Mouse (Mus musculus): ENCODE data around the gene Yap1. TPM values are rescaled to one million over a fixed set of nuclear protein-coding genes. Genes with fewer than 3 reads are reported as not detected.

The Yap1 gene
- total and polyA plus RNA-seq, 2 experiments from 2014 or later, result 4.1 to 15.8 TPM

DNA sequence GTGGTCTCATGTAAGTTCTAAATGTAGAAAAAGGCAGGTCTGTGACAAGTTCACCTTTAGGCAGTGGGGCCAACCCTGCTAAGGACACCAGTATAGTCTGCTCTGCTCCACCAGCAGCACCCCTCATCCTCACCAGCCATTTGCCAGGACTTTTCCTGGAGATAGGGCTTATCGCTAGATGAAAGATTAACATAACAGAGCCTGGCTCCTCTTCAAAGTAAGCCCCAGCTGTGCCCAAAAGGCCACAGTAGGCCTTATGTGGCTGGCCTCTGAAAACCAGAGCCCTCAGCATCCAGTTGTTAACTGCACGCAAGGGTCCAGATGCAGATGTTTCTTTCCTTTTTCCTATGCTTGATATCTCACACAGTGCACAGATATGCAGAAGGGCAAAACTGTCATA is 45.1 kb downstream of the Yap1 start:
- H3K9me3 ChIP-seq (ENCODE audit: low read length), result no peaks in the 10 kb centered on the region
- 74% methylated on average over 2 of the region's 2 CpGs for WGBS
- DNase-seq (ENCODE audit: low spot score) (no peak), ATAC-seq (ENCODE audit: low FRiP score) (no peak)
- no peak overlapping the region for H3K4me3 ChIP-seq (ENCODE audit: low read depth, low read length)
- H3K27ac ChIP-seq (ENCODE audit: low read depth, low read length), result no peak overlapping the region
- TF ChIP-seq CTCF (IDR thresholded peaks at IDR 0.05), result no peak
- H3K9ac ChIP-seq (replicated peaks; ENCODE audit: low read length, poor library complexity, severe bottlenecking), result no peak overlapping the region
- no peak overlapping the region for H3K4me2 ChIP-seq (ENCODE audit: low read depth, low read length, poor library complexity, severe bottlenecking)
- no peaks in the 10 kb centered on the region for H3K4me1 ChIP-seq (ENCODE audit: insufficient read depth, low read length)
- no peaks in the 10 kb centered on the region for H3K36me3 ChIP-seq (ENCODE audit: insufficient read depth, low read length)
- H3K27me3 ChIP-seq (ENCODE audit: insufficient read depth, low read length), result no peaks in the 10 kb centered on the region

DNA sequence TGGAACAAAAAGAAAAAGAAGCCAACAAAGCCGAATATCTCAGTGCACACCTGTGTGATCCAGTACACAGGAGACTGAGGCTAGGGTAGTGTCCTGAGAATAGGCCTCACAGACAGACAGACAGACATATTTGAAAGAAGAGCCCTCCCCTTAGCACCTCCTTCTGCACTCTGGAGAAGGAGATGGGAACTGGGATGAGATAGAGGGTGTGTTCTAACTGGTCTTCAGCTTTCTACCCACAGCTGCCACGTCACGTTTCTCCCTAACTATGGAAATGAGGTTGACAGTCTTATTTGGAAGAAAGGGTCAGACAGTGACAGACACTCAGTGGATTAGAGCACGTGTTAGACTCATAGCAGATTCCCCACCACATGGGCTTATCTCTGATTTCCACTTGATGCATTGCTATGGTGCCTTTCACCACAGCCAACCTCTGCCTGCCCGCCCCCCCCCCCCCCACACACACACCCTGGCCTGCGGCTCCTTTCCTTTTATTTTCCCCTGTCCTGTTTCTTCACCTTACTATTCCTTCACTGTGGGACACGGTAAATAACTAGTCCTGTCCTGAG is 46.3 kb downstream of the Yap1 start:
- no peak for DNase-seq (ENCODE audit: low spot score)
- H3K9me3 ChIP-seq (ENCODE audit: low read length), result no peaks in the 10 kb centered on the region
- 0 out of 2 replicates have a peak, but pooled peaks have one; percentile 25 for ATAC-seq (ENCODE audit: low FRiP score)
- no peak for TF ChIP-seq CTCF (IDR thresholded peaks at IDR 0.05)
- no peaks in the 10 kb centered on the region for H3K4me1 ChIP-seq (ENCODE audit: insufficient read depth, low read length)
- H3K9ac ChIP-seq (replicated peaks; ENCODE audit: low read length, poor library complexity, severe bottlenecking), result no peak overlapping the region
- H3K4me3 ChIP-seq (ENCODE audit: low read depth, low read length), result no peak overlapping the region
- WGBS, result 49% methylated on average over 7 of the region's 7 CpGs
- H3K4me2 ChIP-seq (ENCODE audit: low read depth, low read length, poor library complexity, severe bottlenecking), result no peak overlapping the region
- H3K27me3 ChIP-seq (ENCODE audit: insufficient read depth, low read length), result no peaks in the 10 kb centered on the region
- no peak overlapping the region for H3K27ac ChIP-seq (ENCODE audit: low read depth, low read length)
- H3K36me3 ChIP-seq (ENCODE audit: insufficient read depth, low read length), result no peaks in the 10 kb centered on the region

DNA sequence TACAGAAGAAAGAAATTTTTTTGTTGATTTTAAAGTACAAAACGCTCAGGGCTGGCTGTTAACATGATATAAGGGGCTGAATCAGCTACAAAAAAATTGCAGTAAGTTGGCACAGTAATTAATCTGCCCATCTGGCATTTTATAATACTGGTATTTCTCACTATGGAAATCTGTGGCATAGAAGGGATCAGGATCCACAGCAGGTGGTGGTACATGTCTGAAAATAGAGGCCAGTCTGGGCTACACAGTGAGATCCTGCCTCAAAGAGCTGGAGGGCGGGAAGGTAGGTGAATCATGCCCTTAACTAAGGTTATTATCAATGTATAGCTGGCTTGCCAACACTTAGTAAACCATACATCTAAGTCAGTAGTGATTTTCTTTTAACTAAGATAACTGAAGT is 47.0 kb downstream of the Yap1 start:
- no peaks in the 10 kb centered on the region for H3K4me1 ChIP-seq (ENCODE audit: insufficient read depth, low read length)
- no peak for TF ChIP-seq CTCF (IDR thresholded peaks at IDR 0.05)
- H3K9me3 ChIP-seq (ENCODE audit: low read length), result no peaks in the 10 kb centered on the region
- ATAC-seq (ENCODE audit: low FRiP score), result no peak
- 73% methylated on average over 2 of the region's 2 CpGs for WGBS
- H3K36me3 ChIP-seq (ENCODE audit: insufficient read depth, low read length), result no peaks in the 10 kb centered on the region
- no peak overlapping the region for H3K27ac ChIP-seq (ENCODE audit: low read depth, low read length)
- no peak overlapping the region for H3K9ac ChIP-seq (replicated peaks; ENCODE audit: low read length, poor library complexity, severe bottlenecking)
- H3K4me3 ChIP-seq (ENCODE audit: low read depth, low read length), result no peak overlapping the region
- no peak overlapping the region for H3K4me2 ChIP-seq (ENCODE audit: low read depth, low read length, poor library complexity, severe bottlenecking)
- H3K27me3 ChIP-seq (ENCODE audit: insufficient read depth, low read length), result no peaks in the 10 kb centered on the region
- peak; percentile 34 for DNase-seq (ENCODE audit: low spot score)

DNA sequence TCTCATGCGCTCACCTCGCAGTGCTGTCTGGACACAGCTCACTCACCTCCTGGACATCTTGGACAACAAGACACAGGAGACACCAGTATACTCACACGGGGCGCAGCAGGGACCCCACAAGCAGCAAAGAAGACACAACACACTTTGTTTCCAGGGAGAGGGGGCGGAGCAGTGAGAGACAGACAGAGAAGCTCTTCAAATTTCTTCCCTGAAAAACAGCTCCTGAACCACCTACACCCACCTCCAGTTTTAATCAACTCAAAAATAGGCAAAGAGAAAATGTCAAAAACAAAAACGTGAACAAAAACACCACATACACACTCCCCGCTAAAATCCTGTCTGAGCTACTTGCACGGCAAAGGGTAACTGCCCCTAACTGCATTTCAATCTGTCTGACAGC is 48.0 kb downstream of the Yap1 start:
- WGBS, result 90% methylated on average over 8 of the region's 8 CpGs
- Histone ChIP-seq H3K4me1 (ENCODE audit: insufficient read depth, low read length) (no peaks in the 10 kb centered on the region), H3K9me3 (ENCODE audit: low read length) (no peaks in the 10 kb centered on the region), H3K4me2 (ENCODE audit: low read depth, low read length, poor library complexity, severe bottlenecking) (no peak overlapping the region), H3K36me3 (ENCODE audit: insufficient read depth, low read length) (no peaks in the 10 kb centered on the region), H3K27me3 (ENCODE audit: insufficient read depth, low read length) (no peaks in the 10 kb centered on the region), H3K4me3 (ENCODE audit: low read depth, low read length) (no peak overlapping the region), H3K9ac (replicated peaks; ENCODE audit: low read length, poor library complexity, severe bottlenecking) (no peak overlapping the region), H3K27ac (ENCODE audit: low read depth, low read length) (no peak overlapping the region)
- DNase-seq (ENCODE audit: low spot score) (no peak), ATAC-seq (ENCODE audit: low FRiP score) (no peak)
- TF ChIP-seq CTCF (IDR thresholded peaks at IDR 0.05), result no peak

DNA sequence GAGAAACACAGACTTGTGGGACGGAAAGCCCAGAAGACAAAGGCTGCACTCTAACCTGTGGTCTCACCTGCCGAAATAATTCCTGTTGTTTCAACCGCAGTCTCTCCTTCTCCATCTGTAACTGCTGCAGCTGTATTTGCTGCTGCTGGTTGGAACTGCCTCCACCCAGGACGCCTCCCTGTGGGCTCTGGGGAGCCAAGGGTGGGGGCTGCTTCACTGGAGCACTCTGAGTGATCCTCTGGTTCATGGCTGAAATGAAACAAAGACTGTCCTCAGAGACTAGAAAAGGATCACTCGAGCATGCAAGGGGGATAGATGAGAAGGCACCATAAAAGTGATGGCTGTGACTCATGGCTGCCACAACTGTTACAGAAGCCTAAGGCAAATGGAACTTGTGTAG is 51.5 kb downstream of the Yap1 start:
- Histone ChIP-seq H3K36me3 (ENCODE audit: insufficient read depth, low read length) (no peaks in the 10 kb centered on the region), H3K4me3 (ENCODE audit: low read depth, low read length) (no peak overlapping the region), H3K9me3 (ENCODE audit: low read length) (no peaks in the 10 kb centered on the region), H3K27me3 (ENCODE audit: insufficient read depth, low read length) (no peaks in the 10 kb centered on the region), H3K27ac (ENCODE audit: low read depth, low read length) (no peak overlapping the region), H3K9ac (replicated peaks; ENCODE audit: low read length, poor library complexity, severe bottlenecking) (no peak overlapping the region), H3K4me1 (ENCODE audit: insufficient read depth, low read length) (no peaks in the 10 kb centered on the region), H3K4me2 (ENCODE audit: low read depth, low read length, poor library complexity, severe bottlenecking) (no peak overlapping the region)
- TF ChIP-seq CTCF (IDR thresholded peaks at IDR 0.05), result no peak
- DNase-seq (ENCODE audit: low spot score) (no peak), ATAC-seq (ENCODE audit: low FRiP score) (0 out of 2 replicates have a peak, but pooled peaks have one; percentile 36)
- WGBS, result 80% methylated on average over 5 of the region's 5 CpGs

DNA sequence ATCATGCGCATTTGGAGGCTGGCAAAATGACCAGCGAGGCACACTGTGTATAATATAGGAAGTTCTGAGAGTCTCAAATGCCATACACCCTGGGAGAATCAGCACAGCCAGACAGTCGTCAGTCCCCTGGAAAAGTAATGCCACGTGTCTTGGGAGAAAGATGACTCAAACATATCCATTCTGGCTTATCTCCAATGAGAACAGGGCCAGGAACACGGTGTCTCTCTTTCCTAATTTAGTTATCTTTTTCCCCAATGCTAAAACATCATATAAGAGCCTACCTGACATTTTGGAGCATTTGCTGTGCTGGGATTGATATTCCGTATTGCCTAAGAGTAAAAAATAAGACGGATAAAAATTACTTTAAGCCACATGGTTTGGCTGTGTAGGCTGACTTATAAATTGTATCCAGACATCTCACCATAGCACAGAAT is 54.2 kb downstream of the Yap1 start:
- ATAC-seq (ENCODE audit: low FRiP score) (no peak), DNase-seq (ENCODE audit: low spot score) (no peak)
- Histone ChIP-seq H3K36me3 (ENCODE audit: insufficient read depth, low read length) (no peaks in the 10 kb centered on the region), H3K27ac (ENCODE audit: low read depth, low read length) (no peak overlapping the region), H3K27me3 (ENCODE audit: insufficient read depth, low read length) (no peaks in the 10 kb centered on the region), H3K4me3 (ENCODE audit: low read depth, low read length) (no peak overlapping the region), H3K4me2 (ENCODE audit: low read depth, low read length, poor library complexity, severe bottlenecking) (no peak overlapping the region), H3K9ac (replicated peaks; ENCODE audit: low read length, poor library complexity, severe bottlenecking) (no peak overlapping the region), H3K9me3 (ENCODE audit: low read length) (no peaks in the 10 kb centered on the region), H3K4me1 (ENCODE audit: insufficient read depth, low read length) (no peaks in the 10 kb centered on the region)
- WGBS, result 79% methylated on average over 7 of the region's 7 CpGs
- no peak for TF ChIP-seq CTCF (IDR thresholded peaks at IDR 0.05)

Data from midbrain, postnatal 0 days (tissue).